12 mouse cellular contexts compared by ENCODE assay signal in genomic region chr4:74305315-74306105, GRCm38 (mm10).
"Had no signal": no experiment of that assay in that cellular context is flagged by ENCODE, and none has a peak within 500 bp of the region (broad histone marks: within the 10 kb centered on the region; RNA-seq: fewer than 3 reads in every experiment).

No protein-coding gene starts in this region.

- H3K27ac ChIP-seq: kidney, postnatal 0 days; left cerebral cortex, adult 2 months; liver, embryonic 13.5 days had no signal

- H3K4me3 ChIP-seq: left cerebral cortex, adult 2 months; liver, embryonic 13.5 days had no signal

- H3K27me3 ChIP-seq: liver, embryonic 13.5 days had no signal

- H3K9ac ChIP-seq: liver, embryonic 13.5 days had no signal

- ATAC-seq: intestine, postnatal 0 days had no signal

- H3K36me3 ChIP-seq: liver, embryonic 13.5 days had no signal

- H3K9me3 ChIP-seq: liver, embryonic 13.5 days had no signal

- H3K4me2 ChIP-seq: liver, embryonic 13.5 days; midbrain, embryonic 11.5 days had no signal

- DNase-seq: kidney, adult 2 months; kidney, postnatal 25 days; layer of hippocampus, postnatal 36 days; liver, embryonic 13.5 days; lung, adult 2 months; midbrain, embryonic 14.5 days; thymus, adult 18-20 months; thymus, postnatal 36 days had no signal
